Comparison of ENCODE assay signal across 18 mouse cellular contexts in genomic region chr5:104609177-104609576, GRCm38 (mm10).
"Had no signal": no experiment of that assay in that cellular context is flagged by ENCODE, and none has a peak within 500 bp of the region (broad histone marks: within the 10 kb centered on the region; RNA-seq: fewer than 3 reads in every experiment).

No protein-coding gene starts in this region.

- H3K4me3 ChIP-seq: kidney, embryonic 15.5 days; liver, embryonic 13.5 days; midbrain, embryonic 12.5 days; midbrain, embryonic 15.5 days; neural tube, embryonic 12.5 days; neural tube, embryonic 15.5 days; stomach, embryonic 15.5 days had no signal

- H3K27ac ChIP-seq: kidney, embryonic 15.5 days; liver, embryonic 13.5 days; midbrain, embryonic 12.5 days; midbrain, embryonic 15.5 days; neural tube, embryonic 12.5 days; neural tube, embryonic 15.5 days; stomach, embryonic 15.5 days had no signal

- DNase-seq: kidney, adult 8-10 months; kidney, postnatal 10 days; kidney, postnatal 36 days; layer of hippocampus, postnatal 36 days; liver, embryonic 13.5 days; lung, adult 2 months; lung, postnatal 14 days; lung, postnatal 4 days; right cerebral cortex, adult 18-20 months; right cerebral cortex, postnatal 14 days; right cerebral cortex, postnatal 4 days; thymus, postnatal 25 days had no signal

- H3K9me3 ChIP-seq: stomach, embryonic 15.5 days had no signal

- H3K4me1 ChIP-seq: kidney, embryonic 15.5 days; liver, embryonic 13.5 days; midbrain, embryonic 12.5 days; midbrain, embryonic 15.5 days; neural tube, embryonic 12.5 days; neural tube, embryonic 15.5 days; stomach, embryonic 15.5 days had no signal

- ATAC-seq: midbrain, embryonic 15.5 days had no signal

- H3K27me3 ChIP-seq: kidney, embryonic 15.5 days; liver, embryonic 13.5 days; midbrain, embryonic 12.5 days; midbrain, embryonic 15.5 days; neural tube, embryonic 12.5 days; neural tube, embryonic 15.5 days; stomach, embryonic 15.5 days had no signal

- H3K36me3 ChIP-seq: kidney, embryonic 15.5 days; liver, embryonic 13.5 days; midbrain, embryonic 12.5 days; midbrain, embryonic 15.5 days; neural tube, embryonic 12.5 days; stomach, embryonic 15.5 days had no signal
